Mouse (Mus musculus): ENCODE results near the gene Slc15a4.
A peak's percentile ranks its signal among the peaks of the same experiment; 100 is the strongest.

The Slc15a4 gene

DNA sequence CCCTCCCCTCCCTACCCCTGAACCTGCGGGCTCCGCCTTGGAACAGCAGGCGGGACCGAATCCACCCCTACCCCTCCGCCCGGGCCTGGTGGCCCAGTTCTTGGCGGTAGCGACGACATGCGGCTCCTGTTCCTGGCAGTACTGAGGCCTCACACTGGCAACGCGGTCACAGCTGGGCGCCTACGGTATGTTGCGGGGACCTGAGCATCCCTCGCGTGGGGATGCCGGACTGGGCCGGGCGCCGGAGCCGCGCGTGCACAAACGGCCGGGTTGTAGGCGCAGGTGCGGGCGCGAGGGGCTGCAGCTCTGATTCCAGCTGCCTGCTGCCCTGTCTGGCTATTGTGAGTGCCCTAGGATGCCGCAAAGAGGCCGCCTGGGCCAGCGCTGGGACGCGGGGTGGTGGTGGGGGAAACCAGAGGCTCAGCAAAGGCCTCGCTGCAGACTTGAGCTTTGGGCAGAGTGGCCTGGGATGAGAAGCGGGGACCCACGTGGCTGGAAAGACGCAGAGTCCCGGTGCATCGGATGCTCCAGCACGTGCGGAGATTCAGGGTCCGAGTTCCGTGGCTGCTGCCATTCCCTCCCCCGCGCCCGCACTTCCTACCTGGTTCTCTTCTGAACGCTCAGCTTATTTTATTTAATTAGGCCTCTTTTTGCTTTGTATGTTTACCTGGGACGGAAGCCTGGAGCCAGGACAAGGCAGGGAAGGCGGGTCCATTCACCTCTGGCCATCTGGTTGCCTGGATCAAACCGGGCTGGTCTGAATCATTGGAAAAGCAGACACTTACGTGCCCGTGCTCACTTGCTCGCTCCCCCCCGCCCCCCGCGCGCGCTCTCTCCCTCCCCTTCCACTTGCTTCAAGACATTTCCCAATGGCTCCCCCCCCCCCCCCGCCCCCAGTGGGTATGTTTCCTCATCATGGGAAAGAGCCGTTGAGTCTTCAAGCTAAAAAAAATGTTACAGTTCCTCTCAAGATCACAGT is at the start of gene Slc15a4, which contains the start of gene Glt1d1:
Slc15a4 (minus strand) TSS at position 731 of the 979 bp plus-strand sequence.
Glt1d1 (plus strand) TSS at position 96 of the 979 bp plus-strand sequence.
- DNase-seq (ENCODE audit: low spot score) = no peak

DNA sequence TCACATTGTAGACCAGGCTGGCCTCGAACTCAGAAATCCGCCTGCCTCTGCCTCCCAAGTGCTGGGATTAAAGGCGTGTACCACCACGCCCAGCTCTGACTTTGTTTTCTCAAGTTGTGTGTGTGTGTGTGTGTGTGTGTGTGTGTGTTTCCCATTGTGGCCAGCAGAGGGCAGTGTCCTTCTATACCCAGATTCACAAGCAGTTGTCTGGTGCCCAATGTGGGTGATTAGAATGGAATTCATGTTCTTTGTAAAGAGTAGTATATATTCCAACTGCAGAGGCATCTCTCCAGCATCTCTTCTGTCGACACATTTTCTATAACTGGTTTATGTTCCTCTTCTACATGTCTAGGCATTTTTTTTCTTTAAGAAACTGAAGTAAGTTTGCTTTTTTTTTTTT is 45.8 kb upstream of the Slc15a4 start:
- no peak for DNase-seq (ENCODE audit: low spot score)

DNA sequence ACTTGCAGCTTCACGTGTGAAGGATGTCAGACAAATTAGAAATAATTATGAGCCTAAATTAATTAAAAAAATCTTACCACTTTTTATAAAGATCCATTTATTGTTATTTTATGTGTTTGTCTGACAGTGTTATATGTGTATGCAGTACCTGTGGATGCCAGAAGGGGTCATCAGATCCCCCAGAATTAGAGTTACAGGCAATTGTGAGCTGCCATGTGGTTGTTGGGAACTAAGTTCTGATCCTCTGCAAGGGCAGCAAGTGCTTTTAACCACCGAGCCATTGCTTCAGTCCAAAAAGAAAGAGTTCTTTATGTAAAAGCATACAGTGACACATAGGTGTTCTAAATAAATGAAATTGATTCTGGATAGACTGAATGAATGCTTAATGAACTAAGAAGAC is 44.9 kb upstream of the Slc15a4 start:
- no peak for DNase-seq (ENCODE audit: low spot score)

DNA sequence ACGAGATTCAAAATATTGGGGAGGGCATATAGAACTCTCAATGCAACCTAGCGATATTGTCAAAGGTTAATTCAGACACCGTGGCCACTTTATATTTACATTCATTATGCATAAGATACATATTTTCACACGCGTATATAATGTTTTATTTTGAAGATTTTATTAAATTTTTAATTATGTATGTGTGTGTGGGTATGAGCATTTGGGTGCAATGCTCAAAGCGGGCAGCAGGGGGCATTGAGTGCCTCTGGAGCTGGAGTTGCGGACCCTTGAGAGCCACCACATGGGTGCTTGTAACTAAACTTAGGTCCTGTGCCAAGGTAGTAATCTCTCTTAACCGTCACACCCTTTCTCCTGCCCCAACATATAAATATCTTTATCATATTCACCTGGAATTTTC is 41.2 kb upstream of the Slc15a4 start:
- DNase-seq (ENCODE audit: low spot score) = no peak

DNA sequence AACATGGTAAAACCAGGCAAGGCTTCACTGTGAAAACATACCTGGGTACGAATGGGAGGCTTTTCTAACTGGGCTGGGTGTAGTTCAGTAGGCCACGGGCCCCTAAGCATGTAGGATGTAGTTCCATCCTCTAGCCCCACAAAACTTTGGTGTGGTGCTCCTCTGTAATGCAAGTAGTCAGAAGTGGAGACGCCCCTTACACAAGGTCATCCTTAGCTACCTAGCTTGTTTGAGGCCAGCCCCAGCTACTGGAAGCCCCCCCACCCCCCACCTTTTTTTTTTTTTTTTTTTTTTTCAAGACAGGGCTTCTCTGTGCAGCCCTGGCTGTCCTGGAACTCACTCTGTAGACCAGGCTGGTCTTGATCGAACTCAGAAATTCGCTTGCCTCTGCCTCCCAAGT is 28.3 kb upstream of the Slc15a4 start:
- DNase-seq (ENCODE audit: low spot score) = no peak

DNA sequence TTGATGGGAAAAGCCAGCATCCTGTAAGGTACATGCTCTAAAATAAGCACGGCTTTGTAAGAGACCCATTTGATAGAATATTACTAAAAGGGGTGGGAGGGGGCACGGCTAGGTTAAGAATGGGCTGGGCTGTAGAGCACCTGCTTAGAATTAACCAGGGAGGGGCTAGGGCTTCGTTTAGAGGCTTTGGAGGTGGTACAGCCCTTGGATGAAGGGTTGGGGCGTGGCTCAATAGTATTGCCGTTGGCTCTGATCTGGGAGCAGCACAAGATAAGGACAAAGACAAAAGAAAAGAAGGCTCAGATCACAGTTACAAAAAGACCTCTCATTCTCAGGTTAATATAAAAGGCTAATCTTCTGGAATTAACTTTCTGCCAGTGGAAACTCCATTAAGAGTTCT is 27.6 kb upstream of the Slc15a4 start:
- no peak for DNase-seq (ENCODE audit: low spot score)

DNA sequence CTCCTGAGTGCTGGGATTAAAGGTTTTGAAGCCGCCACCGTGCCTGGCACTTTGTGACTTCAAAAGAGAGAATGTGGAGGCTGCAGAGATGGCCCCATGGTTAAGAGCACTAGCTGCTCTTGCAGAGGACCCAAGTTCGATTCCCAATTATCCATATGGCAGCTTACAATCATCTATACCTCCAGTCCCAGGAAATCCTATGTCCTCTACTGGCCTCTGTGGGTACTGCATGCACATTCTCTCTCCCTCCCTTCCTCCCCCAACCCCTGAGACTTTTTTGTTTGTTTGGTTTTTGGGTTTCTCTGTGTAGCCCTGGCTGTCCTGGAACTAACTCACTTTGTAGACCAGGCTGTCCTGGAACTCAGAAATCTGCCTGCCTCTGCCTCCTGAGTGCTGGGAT is 26.6 kb upstream of the Slc15a4 start:
- DNase-seq (ENCODE audit: low spot score) = no peak

DNA sequence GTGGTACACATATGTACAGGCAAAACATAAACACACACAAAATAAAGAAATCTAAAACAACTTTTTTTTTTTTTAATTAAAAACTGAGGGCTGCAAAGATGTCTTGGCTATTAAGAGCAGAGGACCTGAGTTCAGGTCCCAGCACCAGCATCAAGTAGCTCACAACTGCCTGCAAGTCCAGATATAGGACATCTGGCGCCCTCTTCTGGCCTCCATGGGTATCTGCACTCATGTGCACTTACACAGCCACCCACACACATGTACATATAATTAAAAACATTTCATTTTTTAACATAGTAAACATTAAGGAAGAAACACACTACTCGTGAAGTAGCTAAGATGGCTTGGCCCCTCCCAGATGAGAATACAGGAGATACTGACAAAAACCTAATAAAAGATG is 25.6 kb upstream of the Slc15a4 start:
- DNase-seq (ENCODE audit: low spot score) = no peak

DNA sequence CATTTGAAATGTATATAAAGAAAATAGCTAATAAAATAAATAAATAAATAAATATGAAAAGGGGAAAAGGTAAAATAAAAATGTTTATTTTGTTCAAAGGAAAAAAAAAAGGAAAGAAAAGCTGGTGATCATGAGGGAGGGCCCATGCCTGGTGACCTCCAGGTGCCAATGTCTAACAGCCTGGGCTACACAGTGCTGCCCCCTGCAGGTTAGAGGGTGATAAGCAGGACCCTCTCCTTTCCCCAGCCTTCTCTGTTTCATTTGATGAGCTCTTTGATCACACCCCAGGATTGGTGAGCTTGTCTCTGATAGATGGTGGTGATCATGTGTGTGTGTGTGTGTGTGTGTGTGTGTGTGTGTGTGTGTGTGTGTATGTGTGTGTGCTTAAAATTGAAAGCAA is 16.4 kb upstream of the Slc15a4 start:
- DNase-seq (ENCODE audit: low spot score) = peak; percentile 53

DNA sequence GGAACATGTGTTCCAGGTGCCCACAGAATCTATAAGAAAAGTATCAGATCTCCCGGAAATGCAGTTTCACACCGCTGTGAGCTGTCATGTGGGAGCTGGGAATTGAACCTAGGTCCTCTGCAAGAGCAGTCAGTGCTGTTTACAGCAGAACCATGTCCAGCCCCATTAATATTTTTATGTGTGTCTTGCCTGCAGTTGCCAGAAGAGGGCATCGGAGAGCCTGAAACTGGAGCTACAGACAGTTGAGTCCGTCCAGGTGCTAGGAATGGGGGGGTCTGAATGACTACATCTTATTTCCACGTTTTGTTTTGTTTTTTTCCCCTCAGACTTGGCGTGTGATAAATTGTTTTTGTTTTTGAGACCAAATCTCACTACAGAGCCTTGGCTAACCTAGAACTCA is 15.3 kb upstream of the Slc15a4 start:
- no peak for DNase-seq (ENCODE audit: low spot score)

DNA sequence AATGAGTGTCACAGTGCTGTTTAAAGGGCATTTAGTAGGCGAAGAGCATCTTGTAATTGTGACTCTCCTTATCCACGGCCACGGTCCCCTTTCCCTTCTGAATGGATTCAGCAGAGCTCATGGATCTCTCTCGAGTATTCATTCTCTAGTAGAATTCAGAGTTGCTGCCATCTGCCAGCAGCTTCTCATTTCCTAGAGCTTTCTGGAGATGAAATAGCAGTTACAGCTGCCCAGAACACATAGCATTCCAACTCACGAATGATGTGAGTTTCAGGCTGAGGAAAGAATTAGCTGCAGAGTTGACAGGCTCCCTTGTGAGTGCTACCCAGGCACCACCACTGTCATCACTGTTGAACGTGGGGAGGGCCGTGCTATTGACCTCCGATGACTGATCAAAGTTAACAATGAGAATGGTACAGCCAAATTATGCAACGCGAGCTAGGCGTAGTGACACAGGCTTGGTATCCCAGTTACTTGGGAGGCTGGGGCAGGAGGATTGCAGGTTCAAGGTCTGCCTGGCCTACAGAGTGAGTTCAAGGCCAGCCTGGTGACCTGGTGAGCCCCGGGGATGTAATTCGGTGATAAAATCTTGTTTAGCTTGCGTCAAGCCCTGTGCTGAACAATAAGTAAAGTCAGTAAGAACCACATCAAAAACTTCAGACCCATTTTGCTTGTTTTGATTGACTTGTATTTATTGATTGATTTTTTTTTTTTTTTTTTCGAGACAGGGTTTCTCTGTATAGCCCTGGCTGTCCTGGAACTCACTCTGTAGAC is 8.7 kb upstream of the Slc15a4 start:
- DNase-seq (ENCODE audit: low spot score) = no peak

DNA sequence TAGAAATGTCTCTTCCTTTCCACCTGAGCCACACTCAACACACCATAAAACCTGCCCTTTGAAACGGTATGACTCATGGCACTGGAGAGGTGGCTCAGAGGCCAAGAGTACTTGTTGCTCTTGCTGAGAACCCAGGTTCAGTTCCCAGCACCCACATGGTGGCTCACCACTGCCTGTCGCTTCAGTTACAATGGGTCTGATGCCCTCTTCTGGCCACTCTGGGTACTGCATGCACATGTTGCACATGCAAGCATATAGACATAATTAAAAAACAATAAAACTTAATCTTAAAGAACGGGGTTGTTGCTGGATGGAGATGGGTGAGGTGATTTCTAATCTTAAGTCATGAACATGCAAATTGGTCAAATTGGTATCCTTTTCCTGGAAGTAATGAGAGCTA is 7.7 kb upstream of the Slc15a4 start:
- DNase-seq (ENCODE audit: low spot score) = peak; percentile 61

DNA sequence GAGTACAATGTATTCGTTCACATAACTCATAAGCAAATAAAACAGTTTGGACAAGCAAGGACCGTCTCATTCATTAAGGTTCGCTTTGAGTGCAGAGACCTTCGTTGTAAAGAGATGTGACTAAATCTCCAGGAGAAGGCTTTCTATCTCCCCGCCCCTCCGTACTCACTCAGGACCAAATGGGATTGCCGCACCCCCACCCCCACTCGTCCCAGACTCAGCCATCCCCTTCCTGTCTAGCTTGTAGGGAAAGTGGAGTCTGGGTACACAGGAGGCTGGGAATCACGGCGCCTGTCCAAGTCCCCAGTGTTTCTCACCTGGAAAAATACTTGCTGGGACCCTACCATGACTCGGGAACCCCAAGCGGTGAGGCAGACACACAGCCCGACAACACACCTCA is 6.9 kb upstream of the Slc15a4 start:
- no peak for DNase-seq (ENCODE audit: low spot score)

DNA sequence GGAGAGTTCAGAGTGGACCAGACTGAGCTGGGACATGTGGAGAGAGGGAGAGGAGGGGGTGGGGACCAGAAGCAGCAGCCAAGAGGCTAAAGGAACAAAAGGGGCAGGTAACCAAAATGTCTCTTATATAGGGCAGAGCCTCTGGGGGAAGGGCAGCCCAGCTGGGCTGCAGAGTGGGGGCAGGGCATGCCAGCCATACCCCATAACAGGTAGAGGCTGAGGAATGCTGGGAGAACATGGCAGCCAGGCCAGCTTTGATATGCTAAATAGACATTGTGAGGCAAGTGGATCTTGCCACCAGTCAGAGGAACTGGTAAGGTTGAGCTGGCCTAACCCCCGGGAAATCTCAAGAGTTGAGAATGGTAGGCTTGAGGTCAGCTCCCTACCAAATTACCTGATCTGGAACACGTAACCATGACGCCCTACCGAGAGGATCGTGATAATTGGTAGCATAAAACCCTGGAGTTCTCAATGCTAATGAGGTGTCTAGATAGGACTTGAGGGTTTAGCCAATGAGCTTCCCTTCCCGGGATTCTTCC is 6.4 kb upstream of the Slc15a4 start:
- no peak for DNase-seq (ENCODE audit: low spot score)

DNA sequence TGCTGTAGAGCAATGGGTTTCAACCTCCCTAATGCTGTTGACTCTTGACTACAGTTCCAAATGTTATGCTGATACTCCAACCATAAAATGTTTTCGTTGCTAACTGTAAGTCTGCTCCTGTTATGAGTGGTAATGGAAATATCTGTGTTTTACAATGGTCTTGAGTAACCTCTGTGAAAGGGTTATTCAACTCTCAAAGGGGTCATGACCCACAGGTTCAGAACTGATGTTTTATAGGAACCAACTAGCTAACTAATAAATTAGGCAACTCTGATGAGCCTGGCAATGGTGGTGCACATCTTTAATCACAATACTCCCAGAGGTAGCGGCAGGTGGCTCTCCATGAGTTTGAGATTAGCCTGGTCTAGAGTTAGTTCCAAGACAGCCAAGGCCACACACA is 5.5 kb upstream of the Slc15a4 start:
- DNase-seq (ENCODE audit: low spot score) = no peak

DNA sequence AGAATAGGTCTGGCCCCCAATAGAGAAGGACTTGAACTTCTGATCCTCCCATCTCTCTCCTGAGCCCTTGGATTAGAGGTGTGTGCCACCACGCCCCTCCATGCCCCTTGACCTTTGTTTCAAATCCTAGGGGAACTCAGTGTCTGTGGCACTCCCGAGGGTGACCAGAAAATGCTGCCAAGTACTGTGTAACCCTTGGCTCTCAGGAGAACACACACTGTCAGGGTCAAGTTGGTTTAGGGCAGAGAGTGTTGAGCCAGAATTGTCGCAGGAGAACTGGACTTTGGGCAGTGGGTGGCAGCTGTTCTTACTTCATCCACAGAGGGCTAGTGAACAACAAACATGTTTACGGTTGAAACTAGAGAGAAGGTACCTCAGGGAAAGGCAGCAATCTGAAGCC is 4.9 kb upstream of the Slc15a4 start:
- DNase-seq (ENCODE audit: low spot score) = no peak

DNA sequence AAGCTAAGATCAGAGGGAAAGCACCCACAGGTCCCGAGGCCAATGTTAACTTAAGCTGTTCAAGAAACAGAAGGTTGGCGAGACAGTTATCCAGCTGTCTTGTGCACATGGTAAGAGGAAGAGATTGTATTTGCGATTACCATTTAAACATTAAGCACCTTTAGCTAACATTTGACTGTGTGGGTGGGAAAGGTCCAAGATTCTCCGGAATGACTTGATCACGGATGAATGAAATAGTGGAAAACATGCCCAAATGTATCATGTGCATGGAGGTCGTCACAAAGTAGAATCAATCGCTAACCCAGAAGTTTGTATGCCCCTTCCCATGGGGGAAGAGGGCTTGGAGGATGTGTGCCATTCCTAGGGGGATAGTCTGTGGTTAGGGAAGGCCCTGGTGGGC is 969 bp upstream of the Slc15a4 start:
- no peak for DNase-seq (ENCODE audit: low spot score)

DNA sequence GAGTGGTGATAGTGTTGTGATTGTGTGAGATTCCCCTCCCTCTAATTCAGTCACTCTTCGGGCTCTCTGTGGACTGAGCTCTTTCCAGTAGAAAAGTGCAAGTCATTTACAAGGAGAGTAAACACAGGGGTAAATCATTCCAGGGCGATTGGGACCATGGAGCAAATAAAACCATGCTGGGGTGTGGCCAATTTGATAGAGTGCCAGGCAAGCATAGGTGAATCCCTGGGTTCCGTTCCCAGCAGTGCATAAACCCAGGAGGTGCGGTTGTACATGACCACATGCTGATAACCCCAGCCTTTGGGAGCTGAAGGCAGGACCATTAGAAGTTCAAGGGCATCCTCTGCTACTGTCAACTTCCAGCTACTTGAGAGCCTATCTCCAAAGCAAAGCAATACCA is 491 bp upstream of the Slc15a4 start:
- no peak for DNase-seq (ENCODE audit: low spot score)

DNA sequence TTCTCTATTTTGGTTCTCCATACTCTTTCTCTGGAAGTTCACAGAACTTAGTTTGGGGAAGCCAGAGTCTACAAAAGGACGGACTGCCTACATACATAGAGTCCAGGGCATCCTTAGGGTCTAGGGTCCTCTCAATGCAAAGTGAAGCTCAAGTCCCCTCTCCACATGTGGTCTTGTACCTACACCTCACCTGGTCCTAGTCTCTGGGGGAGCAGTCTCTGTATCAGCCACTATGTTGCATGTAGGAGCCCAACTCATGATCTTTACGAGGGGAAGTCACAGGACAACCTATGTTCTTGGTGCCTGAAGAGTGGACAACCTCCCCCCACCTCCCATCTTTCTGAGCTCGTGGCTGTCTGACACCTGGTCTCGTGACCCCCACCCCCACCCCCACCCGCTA is 1.0 kb downstream of the Slc15a4 start:
- no peak for DNase-seq (ENCODE audit: low spot score)

DNA sequence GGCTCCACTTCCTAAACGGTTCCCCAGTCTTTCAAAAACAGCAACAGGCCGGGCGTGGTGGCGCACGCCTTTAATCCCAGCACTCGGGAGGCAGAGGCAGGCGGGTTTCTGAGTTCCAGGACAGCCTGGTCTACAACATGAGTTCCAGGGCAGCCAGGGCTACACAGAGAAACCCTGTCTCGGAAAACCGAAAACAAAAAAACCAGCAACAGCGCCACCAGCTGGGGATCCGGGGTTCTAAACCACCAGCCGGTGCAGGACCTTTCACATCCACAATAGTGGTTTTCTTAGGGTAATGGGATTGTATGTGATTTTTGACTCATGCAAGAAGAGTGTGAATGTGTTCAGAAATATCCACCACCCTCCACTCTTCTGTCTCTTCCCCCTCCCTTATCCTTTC is 5.5 kb downstream of the Slc15a4 start:
- DNase-seq (ENCODE audit: low spot score) = no peak

DNA sequence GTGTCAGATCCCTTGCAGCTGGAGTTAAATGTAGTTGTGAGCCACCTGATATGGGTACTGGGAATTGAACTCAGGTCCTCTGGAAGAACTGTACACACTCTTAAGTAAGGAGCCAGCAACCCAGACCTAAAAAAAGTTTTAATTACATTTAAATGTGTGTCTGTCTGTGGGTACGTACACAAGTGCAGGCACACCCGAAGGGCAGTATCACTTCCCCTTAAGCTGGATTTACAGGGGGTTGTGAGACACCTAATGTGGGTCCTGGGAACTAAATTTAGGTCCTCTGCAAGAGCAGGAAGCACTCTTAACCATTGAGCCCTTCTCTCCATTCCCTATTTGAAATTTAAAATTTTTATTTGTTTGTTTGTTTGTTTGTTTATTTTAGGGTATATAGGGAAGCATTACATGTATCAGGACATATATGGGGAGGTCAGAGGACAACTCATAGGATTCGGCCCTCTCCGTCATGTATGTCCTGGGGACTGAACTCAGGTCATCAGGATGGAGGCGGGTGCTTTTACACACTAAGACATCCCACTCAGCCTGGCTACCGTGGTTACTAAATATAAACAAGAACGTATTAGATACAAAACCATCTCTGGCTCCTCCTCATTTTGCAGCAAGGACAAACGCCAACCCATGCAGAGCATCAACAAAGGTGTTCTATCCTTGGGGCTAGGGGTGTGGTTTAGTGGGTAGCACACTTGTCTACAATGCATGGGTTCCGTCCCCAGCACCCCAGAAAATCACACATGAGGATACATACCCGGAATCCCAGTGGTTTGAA is 8.1 kb downstream of the Slc15a4 start:
- DNase-seq (ENCODE audit: low spot score) = no peak

DNA sequence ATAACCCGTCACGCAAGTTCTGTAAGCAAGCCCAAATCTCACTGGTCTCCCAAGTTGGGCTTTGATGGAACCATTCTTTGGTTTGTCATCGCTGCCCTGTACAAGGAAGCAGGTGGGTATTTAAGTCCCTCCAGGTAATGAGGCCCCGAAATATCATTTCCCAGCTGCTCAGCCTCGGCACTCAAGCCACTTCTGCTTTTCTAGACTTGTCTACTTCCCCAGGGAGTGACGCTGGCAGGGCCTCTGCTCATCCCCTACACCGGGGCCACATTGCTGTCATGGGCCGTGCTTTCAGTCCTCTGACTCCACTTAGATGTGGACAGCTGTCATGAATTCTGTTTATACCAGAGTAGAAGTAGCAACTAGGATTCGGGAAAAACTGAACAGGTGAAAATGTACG is 11.6 kb downstream of the Slc15a4 start:
- no peak for DNase-seq (ENCODE audit: low spot score)
